Mouse (Mus musculus): ENCODE measurements around the gene Gm13420.

GRCm38 (mm10) chr2:29787937-29788681, 36.6 kb upstream of the Gm13420 start, which contains the start of gene Trub2:
- TF ChIP-seq MYOG (IDR thresholded peaks at IDR 0.05; ENCODE audit: control insufficient read depth, extremely low read depth, insufficient read length) (no peak), CTCF (IDR thresholded peaks at IDR 0.05; ENCODE audit: control insufficient read depth, insufficient read depth, insufficient read length) (no peak), MAX (IDR thresholded peaks at IDR 0.05) (peak; percentile 62), FOSL1 (IDR thresholded peaks at IDR 0.05; ENCODE audit: insufficient read depth, low read length, poor library complexity, severe bottlenecking) (no peak)
